Mouse (Mus musculus): Measurements from ENCODE around the gene Cdk14. TPM values are rescaled to one million over a fixed set of nuclear protein-coding genes. Genes with fewer than 3 reads are reported as not detected.

Cdk14 gene
- polyA plus RNA-seq, 2 experiments, result 0.68 to 1.4 TPM

GRCm38 (mm10) chr5:4801096-4801850 is 618.8 kb downstream of the Cdk14 start:
- Histone ChIP-seq H3K4me3 (ENCODE audit: insufficient read depth in 1 of 2, low read depth in 2 of 2, low read length in 2 of 2) (no peak overlapping the region), H3K27me3 (ENCODE audit: control insufficient read depth, insufficient read depth, low read length) (no peaks in the 10 kb centered on the region), H3K4me1 (replicated peaks; ENCODE audit: control insufficient read depth in 2 of 2, insufficient read depth in 2 of 2, low read length in 1 of 2) (no peaks in the 10 kb centered on the region), H3K9me3 (ENCODE audit: control insufficient read depth, low read length) (no peaks in the 10 kb centered on the region), H3K36me3 (replicated peaks; ENCODE audit: control insufficient read depth, insufficient read depth, low read depth) (no peaks in the 10 kb centered on the region), H3K9ac (replicated peaks) (no peak overlapping the region), H3K27ac (no peak overlapping the region), H3K4me2 (ENCODE audit: low read depth) (no peak overlapping the region)
- DNase-seq (ENCODE audit: low read depth in 3 of 3, low spot score in 3 of 3) (no peak), ATAC-seq (ENCODE audit: insufficient read depth) (no peak)
- TF ChIP-seq EP300 (IDR thresholded peaks at IDR 0.05; ENCODE audit: low read depth) (no peak), CTCF (IDR thresholded peaks at IDR 0.05; ENCODE audit: low read depth) (no peak)
- 55% methylated on average over 8 of the region's 8 CpGs for WGBS (ENCODE audit: insufficient replicate concordance)

- no peak overlapping the region for H3K27ac ChIP-seq
- no peaks in the 10 kb centered on the region for H3K4me1 ChIP-seq (replicated peaks; ENCODE audit: control insufficient read depth in 2 of 2, insufficient read depth in 2 of 2, low read length in 1 of 2)
- no peak for DNase-seq (ENCODE audit: low read depth in 3 of 3, low spot score in 3 of 3)
- 66% methylated on average over 3 of the region's 3 CpGs for WGBS (ENCODE audit: insufficient replicate concordance)
- no peak for ATAC-seq (ENCODE audit: insufficient read depth)
- TF ChIP-seq EP300 (IDR thresholded peaks at IDR 0.05; ENCODE audit: low read depth), result no peak
- TF ChIP-seq CTCF (IDR thresholded peaks at IDR 0.05; ENCODE audit: low read depth), result no peak
- no peaks in the 10 kb centered on the region for H3K9me3 ChIP-seq (ENCODE audit: control insufficient read depth, low read length)
- no peak overlapping the region for H3K4me2 ChIP-seq (ENCODE audit: low read depth)
- H3K4me3 ChIP-seq (ENCODE audit: insufficient read depth in 1 of 2, low read depth in 2 of 2, low read length in 2 of 2), result no peak overlapping the region
- H3K9ac ChIP-seq (replicated peaks), result no peak overlapping the region
- H3K36me3 ChIP-seq (replicated peaks; ENCODE audit: control insufficient read depth, insufficient read depth, low read depth), result no peaks in the 10 kb centered on the region
- no peaks in the 10 kb centered on the region for H3K27me3 ChIP-seq (ENCODE audit: control insufficient read depth, insufficient read depth, low read length)
Observed at GRCm38 (mm10) chr5:4791219-4791618, 628.9 kb downstream of the Cdk14 start.

GRCm38 (mm10) chr5:4790265-4790664 is 629.8 kb downstream of the Cdk14 start:
- Histone ChIP-seq H3K27me3 (ENCODE audit: control insufficient read depth, insufficient read depth, low read length) (no peaks in the 10 kb centered on the region), H3K27ac (no peak overlapping the region), H3K4me1 (replicated peaks; ENCODE audit: control insufficient read depth in 2 of 2, insufficient read depth in 2 of 2, low read length in 1 of 2) (no peaks in the 10 kb centered on the region), H3K9ac (replicated peaks) (no peak overlapping the region), H3K36me3 (replicated peaks; ENCODE audit: control insufficient read depth, insufficient read depth, low read depth) (no peaks in the 10 kb centered on the region), H3K4me2 (ENCODE audit: low read depth) (no peak overlapping the region), H3K4me3 (ENCODE audit: insufficient read depth in 1 of 2, low read depth in 2 of 2, low read length in 2 of 2) (no peak overlapping the region), H3K9me3 (ENCODE audit: control insufficient read depth, low read length) (no peaks in the 10 kb centered on the region)
- DNase-seq (ENCODE audit: low read depth in 3 of 3, low spot score in 3 of 3) (no peak), ATAC-seq (ENCODE audit: insufficient read depth) (no peak)
- TF ChIP-seq EP300 (IDR thresholded peaks at IDR 0.05; ENCODE audit: low read depth), result no peak
- TF ChIP-seq CTCF (IDR thresholded peaks at IDR 0.05; ENCODE audit: low read depth), result no peak
- WGBS (ENCODE audit: insufficient replicate concordance), result 77% methylated on average over 4 of the region's 4 CpGs

- 60% methylated on average over 3 of the region's 3 CpGs for WGBS (ENCODE audit: insufficient replicate concordance)
- Histone ChIP-seq H3K36me3 (replicated peaks; ENCODE audit: control insufficient read depth, insufficient read depth, low read depth) (no peaks in the 10 kb centered on the region), H3K4me3 (ENCODE audit: insufficient read depth in 1 of 2, low read depth in 2 of 2, low read length in 2 of 2) (no peak overlapping the region), H3K4me1 (replicated peaks; ENCODE audit: control insufficient read depth in 2 of 2, insufficient read depth in 2 of 2, low read length in 1 of 2) (no peaks in the 10 kb centered on the region), H3K9ac (replicated peaks) (no peak overlapping the region), H3K27me3 (ENCODE audit: control insufficient read depth, insufficient read depth, low read length) (no peaks in the 10 kb centered on the region), H3K27ac (no peak overlapping the region), H3K9me3 (ENCODE audit: control insufficient read depth, low read length) (no peaks in the 10 kb centered on the region), H3K4me2 (ENCODE audit: low read depth) (no peak overlapping the region)
- ATAC-seq (ENCODE audit: insufficient read depth) (no peak), DNase-seq (ENCODE audit: low read depth in 3 of 3, low spot score in 3 of 3) (no peak)
- no peak for TF ChIP-seq CTCF (IDR thresholded peaks at IDR 0.05; ENCODE audit: low read depth)
- no peak for TF ChIP-seq EP300 (IDR thresholded peaks at IDR 0.05; ENCODE audit: low read depth)
Observed at GRCm38 (mm10) chr5:4788484-4788883, 631.6 kb downstream of the Cdk14 start.

- no peaks in the 10 kb centered on the region for H3K27me3 ChIP-seq (ENCODE audit: control insufficient read depth, insufficient read depth, low read length)
- no peak overlapping the region for H3K9ac ChIP-seq (replicated peaks)
- H3K4me2 ChIP-seq (ENCODE audit: low read depth), result no peak overlapping the region
- no peak for DNase-seq (ENCODE audit: low read depth in 3 of 3, low spot score in 3 of 3)
- H3K36me3 ChIP-seq (replicated peaks; ENCODE audit: control insufficient read depth, insufficient read depth, low read depth), result no peaks in the 10 kb centered on the region
- H3K4me1 ChIP-seq (replicated peaks; ENCODE audit: control insufficient read depth in 2 of 2, insufficient read depth in 2 of 2, low read length in 1 of 2), result no peaks in the 10 kb centered on the region
- WGBS (ENCODE audit: insufficient replicate concordance), result 43% methylated on average over 3 of the region's 3 CpGs
- TF ChIP-seq EP300 (IDR thresholded peaks at IDR 0.05; ENCODE audit: low read depth), result no peak
- TF ChIP-seq CTCF (IDR thresholded peaks at IDR 0.05; ENCODE audit: low read depth), result no peak
- no peak overlapping the region for H3K4me3 ChIP-seq (ENCODE audit: insufficient read depth in 1 of 2, low read depth in 2 of 2, low read length in 2 of 2)
- no peak for ATAC-seq (ENCODE audit: insufficient read depth)
- no peak overlapping the region for H3K27ac ChIP-seq
- no peaks in the 10 kb centered on the region for H3K9me3 ChIP-seq (ENCODE audit: control insufficient read depth, low read length)
Observed at GRCm38 (mm10) chr5:4786816-4787215, 633.3 kb downstream of the Cdk14 start.
